Mouse (Mus musculus): Measurements from ENCODE around the gene Smarcb1.

Gene Smarcb1

DNA sequence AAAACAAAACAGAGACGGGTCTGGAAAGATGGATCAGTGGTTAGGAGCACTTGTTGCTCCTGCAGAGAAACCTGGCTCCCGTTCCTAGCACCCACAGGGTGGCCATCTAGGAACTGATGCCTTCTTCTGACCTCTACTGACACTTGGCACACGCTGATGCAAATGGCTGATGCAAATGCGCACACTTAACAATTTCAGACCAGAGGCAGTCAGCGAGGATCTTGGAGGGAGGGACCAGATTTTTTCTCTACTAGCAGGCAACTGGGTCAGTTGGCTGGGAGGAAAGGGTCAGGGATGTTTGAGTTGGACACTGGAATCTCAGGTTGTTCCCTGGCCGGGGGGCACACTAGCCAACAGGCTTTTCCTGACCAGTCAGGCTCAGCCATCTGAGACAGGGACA, 11.5 kb upstream of the Smarcb1 start, which contains the start of gene Chchd10:
TSS of gene Chchd10 (plus strand) at position 240 of the 400 bp plus-strand sequence.
- DNase-seq (ENCODE audit: low spot score) = no peak

DNA sequence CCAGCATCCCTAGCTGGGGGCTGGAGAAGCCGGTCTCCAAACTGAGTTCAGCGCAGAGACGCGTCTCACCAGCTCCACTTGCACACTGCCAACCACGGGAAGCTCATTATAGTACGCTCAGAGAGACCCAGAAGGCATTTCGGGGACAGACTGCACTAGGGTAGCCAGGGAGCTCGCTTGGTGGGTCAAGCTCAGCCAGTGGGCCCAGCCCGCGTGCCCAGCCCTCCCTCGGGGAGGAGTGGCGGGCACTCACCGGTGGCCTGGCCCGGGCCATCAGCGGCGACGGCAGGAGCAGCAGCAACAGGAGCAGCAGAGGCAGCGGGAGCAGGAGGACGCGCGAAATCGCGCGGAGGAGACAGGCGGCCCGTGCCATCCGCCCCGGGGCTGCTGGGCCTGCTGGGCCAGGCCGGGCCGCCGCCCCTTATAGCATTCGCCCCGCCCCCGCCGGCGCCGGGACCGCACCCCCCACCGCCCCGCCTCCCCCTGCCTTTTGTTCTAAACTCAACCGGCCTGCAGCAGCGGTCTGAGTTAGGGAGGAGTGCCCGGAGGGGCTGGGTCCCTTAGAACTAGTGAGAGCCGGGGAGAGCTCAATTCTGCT, 10.8 kb upstream of the Smarcb1 start:
- no peak for DNase-seq (ENCODE audit: low spot score)

- no peak for DNase-seq (ENCODE audit: low spot score)
Observed at GRCm38 (mm10) chr10:75931311-75931710, 9.9 kb upstream of the Smarcb1 start.

DNA sequence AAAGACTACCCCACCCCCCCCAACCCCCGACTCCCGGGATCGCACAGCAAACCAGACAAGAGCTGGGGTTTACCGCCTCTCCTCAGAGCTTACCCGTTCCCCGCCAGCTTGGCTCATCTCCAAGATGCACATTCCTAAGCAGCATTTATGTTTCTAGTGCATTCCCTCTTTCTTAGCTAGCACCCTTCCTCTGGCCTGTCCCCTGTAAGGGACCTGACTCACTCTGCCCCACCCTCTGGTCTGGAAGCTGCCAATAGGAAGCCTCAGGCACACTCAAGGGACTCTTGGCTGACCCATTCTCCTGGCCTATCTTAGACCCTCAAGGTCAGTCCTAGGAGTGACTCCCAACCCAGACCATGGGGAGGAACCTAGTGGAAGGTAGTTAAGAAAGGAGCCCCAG, 8.9 kb upstream of the Smarcb1 start:
- no peak for DNase-seq (ENCODE audit: low spot score)

- DNase-seq (ENCODE audit: low spot score) = no peak
Observed at GRCm38 (mm10) chr10:75926396-75926795, 5.0 kb upstream of the Smarcb1 start.

GRCm38 (mm10) chr10:75924324-75924723, 2.9 kb upstream of the Smarcb1 start:
- DNase-seq (ENCODE audit: low spot score) = no peak

- peak; percentile 49 for DNase-seq (ENCODE audit: low spot score)
Observed at GRCm38 (mm10) chr10:75921726-75922560, 526 bp upstream of the Smarcb1 start.

- DNase-seq (ENCODE audit: low spot score) = no peak
Observed at GRCm38 (mm10) chr10:75919026-75919425, 2.4 kb downstream of the Smarcb1 start.

DNA sequence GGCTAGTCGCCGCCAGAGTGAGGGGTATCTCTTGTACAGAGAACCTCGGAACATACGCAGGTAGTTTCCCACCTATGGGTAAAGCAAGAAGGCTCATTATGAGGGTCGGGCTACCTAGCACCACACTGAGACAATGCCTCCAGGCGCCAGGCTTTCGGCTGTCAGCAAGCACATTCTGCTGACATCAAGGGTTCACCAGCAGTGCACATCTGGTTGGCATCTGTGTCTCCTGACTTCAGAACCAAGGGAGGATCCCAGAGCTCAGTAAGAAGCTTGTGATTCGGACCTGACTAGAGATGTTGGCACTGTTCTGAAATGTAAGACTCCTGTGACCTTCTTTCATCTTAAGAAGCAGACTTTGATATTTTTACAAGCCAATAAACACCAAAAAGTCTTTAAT, 4.6 kb downstream of the Smarcb1 start:
- DNase-seq (ENCODE audit: low spot score) = no peak

DNA sequence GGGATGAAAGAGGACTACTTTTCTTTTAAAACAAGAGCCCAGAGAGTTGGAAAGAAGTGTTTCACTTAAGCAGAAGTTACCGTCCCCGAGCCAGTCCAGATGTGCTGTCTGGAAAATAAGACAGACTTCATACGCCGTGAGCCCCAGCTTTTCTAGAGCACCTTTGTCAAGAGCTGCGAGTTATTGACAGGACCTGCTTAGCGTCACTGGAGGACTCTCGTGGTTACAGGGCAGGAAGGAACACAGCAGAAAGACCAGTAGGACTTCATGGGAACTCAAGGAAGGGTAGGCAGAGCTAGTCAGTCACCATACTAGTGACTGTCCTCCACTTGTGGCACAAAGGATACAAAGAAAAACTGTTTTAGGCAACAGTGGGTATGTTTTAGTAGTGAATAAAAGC, 5.9 kb downstream of the Smarcb1 start:
- no peak for DNase-seq (ENCODE audit: low spot score)

GRCm38 (mm10) chr10:75913013-75913589, 8.3 kb downstream of the Smarcb1 start:
- no peak for DNase-seq (ENCODE audit: low spot score)

DNA sequence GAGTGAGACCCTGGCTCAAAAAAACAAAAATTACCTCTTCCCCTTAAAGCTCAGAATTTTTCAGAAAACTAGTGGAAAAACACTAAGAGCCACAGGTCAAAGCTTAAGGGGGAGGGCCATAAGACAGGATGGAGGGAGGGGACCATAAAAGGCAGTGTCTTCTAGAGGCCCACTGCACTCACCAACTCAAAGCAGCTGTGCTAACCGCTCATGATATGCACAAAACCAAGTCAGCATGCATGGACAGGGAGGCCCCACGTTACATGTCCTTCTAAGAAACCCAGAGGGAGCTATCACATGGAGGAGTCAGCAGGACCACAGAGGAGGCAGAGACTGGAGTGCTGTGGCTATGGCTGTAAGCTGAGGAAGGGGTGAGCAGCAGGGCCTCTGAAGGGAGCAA, 10.7 kb downstream of the Smarcb1 start:
- DNase-seq (ENCODE audit: low spot score) = no peak

DNA sequence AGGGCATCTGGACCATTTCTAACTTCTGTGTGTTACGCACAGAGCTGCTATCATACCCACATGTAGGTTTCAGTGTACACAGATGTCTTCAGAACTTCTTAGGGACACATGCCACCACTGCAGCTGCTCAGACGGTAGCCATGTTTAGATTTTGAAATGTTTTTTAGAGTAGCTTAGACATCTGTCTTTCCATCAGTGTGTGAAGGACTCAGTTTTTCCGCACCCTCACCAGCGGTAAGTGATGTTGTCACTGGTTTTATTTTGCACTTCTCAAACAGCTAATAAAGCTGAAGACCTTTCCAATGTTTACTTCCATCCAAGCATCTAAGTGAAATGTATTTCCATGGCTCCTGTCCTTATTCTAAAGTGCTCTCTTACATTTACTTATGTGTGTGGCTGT, 14.5 kb downstream of the Smarcb1 start:
- DNase-seq (ENCODE audit: low spot score) = no peak

DNA sequence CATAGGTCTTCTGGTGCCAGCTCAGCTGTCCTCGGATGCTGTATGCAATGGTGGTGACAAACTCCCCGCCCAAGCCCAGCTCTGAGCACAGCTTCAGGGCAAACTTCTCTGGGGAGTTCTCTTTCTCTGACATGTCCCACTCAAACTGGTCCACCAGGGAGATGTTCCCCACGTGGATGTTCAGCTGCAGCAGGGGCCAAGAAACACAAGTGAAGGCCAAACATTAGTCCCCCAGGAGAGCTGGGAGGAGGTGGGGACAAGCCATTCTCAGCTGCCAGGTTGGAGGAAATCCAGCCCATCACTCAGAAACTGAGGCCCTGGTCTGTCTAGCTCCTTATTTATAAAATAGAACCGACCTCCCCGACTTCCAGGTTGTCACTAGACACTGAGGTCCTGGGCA, 17.0 kb downstream of the Smarcb1 start:
- DNase-seq (ENCODE audit: low spot score) = no peak

DNA sequence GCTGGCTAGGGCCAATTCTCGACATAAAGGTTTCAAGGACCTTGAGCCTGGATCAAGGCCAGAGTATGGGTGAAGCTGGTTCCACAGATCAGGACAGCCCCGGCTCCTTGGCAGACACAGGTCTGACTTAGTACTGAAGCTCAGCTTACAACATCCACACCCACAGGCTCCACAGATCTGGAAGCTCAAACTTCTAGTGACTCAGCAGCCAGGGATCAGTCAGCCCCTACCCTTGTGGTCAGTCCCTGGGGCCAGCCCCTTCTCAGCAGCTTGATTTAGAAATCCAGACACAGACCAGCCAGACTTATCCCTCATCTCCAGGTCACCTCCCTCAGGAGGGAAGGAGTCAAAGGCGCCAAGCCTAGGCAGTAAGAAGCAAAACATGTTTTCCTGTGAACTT, 22.6 kb downstream of the Smarcb1 start:
- peak; percentile 51 for DNase-seq (ENCODE audit: low spot score)

GRCm38 (mm10) chr10:75898039-75898564, 23.3 kb downstream of the Smarcb1 start:
- no peak for DNase-seq (ENCODE audit: low spot score)

DNA sequence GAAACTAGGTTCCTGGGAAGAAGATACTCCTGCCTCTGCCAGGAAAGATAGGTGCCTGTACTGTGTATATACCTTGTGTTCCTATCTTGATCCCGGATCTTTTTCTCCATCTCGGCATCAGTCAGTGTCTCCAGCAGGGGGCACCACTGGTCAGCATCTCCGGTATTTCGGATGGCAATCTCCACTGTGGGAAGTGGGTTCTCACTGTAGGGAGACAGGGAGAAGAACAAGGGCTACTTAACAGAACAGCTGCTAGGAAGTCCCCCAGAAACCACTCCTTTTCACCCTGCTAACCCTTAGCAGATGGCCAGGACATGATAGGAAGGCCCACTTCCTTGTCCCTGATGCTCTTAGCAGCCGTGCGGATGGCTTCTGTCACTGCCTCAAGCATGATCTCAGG, 24.0 kb downstream of the Smarcb1 start:
- DNase-seq (ENCODE audit: low spot score) = no peak

- DNase-seq (ENCODE audit: low spot score) = no peak
Observed at GRCm38 (mm10) chr10:75896208-75896607, 25.2 kb downstream of the Smarcb1 start.

GRCm38 (mm10) chr10:75895730-75896129, 25.7 kb downstream of the Smarcb1 start:
- no peak for DNase-seq (ENCODE audit: low spot score)

- DNase-seq (ENCODE audit: low spot score) = no peak
Observed at GRCm38 (mm10) chr10:75894601-75895000, 26.8 kb downstream of the Smarcb1 start.

DNA sequence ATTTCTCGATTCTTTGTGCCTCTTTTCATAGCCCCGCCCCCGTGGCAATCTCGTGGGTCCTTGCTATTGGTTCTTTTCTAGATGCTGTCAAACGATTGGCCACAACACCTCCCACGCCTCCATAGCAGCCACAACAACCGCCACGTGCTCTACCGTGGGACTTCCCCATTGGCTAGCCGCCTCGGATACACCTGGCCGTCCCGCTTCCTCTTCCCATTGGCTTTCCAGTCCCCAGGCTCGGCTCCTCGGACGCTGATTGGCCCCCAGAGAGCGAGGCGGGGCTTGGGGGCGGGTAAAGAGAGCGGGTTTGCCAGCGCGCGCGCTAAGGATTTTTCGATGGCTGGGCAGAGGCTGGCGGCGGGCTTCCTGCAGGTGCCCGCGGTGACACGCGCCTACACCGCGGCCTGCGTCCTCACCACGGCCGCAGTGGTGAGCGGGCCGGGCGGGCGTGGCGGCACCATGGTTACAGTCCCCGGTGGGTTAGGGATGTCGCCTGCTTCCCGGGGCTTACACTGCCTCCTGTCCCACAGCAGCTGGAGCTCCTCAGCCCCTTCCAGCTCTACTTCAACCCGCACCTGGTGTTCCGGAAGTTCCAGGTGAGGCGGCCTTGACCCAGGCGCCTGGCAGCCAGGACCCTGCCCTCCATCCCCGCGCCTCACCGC, 28.2 kb downstream of the Smarcb1 start, which contains the start of gene Derl3:
TSS of gene Derl3 (plus strand) at position 325 of the 662 bp plus-strand sequence.
- peak; percentile 99 for DNase-seq (ENCODE audit: low spot score)

DNA sequence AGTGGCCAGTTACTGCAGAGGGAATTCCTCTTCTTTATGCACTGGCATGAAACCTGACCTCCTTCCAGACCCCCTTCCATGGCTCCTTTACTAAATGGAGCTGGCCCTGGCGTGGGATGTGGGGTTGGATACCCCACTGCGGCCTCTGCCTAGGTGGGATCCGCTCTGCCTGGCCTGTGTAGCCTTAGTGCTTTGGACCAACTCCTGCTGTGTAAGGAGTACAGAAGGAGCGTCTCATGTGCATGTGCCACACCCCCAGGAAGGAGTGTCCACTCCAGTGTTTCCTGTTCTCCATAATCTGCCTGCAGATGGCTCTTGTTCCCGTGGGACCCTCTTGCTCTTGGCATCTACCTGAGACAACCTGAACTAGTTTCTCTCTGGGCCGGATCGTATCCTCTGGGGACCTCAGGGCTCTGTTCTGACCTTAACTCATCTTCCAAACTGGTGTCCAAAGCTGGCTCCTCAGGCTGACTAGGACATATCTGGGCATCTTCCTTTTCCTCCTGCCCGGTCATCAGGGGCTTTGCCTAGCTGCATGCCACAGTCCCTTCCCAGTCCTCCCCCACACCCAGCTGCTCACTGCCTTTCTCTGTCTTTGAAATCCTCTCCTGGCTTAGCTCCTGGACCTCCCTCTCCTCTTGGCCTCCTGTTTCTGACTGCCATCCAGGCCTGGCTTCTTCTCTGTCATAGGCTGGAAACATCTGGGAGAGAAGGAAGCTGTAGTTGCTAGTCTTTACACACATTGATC, 31.8 kb downstream of the Smarcb1 start:
- DNase-seq (ENCODE audit: low spot score) = no peak

Measured in testis, postnatal 14 days (tissue).